Mouse (Mus musculus) kidney, postnatal 25 days (tissue): ENCODE results near the gene Lrrc25.

Experiments
- DNase-seq, 2 experiments: peaks; one replicate each; pipeline ENCODE4 v3.0.0; 2021; ENCODE audit warnings: mixed read lengths in 2 of 2

The Lrrc25 gene

GRCm38 (mm10) chr8:70648921-70649320 lies 33.0 kb downstream of the Lrrc25 start:
- no peak for DNase-seq

- peak; percentile 96 to 97 for DNase-seq
Measured at GRCm38 (mm10) chr8:70649324-70649723, 33.4 kb downstream of the Lrrc25 start.

GRCm38 (mm10) chr8:70650351-70650750 lies 34.4 kb downstream of the Lrrc25 start:
- no peak for DNase-seq

- peak; percentile 85 to 86 for DNase-seq
Measured at GRCm38 (mm10) chr8:70653226-70653625, 37.3 kb downstream of the Lrrc25 start.

- DNase-seq: no peak
Measured at GRCm38 (mm10) chr8:70654121-70654520, 38.2 kb downstream of the Lrrc25 start.

- no peak for DNase-seq
Measured at GRCm38 (mm10) chr8:70655469-70655868, 39.5 kb downstream of the Lrrc25 start.

GRCm38 (mm10) chr8:70656193-70656790 lies 40.3 kb downstream of the Lrrc25 start:
- DNase-seq: no peak

GRCm38 (mm10) chr8:70657214-70657613 lies 41.3 kb downstream of the Lrrc25 start:
- peak; percentile 47 to 57 for DNase-seq

- peak in 1 of 2 experiments; percentile 49 for DNase-seq
Measured at GRCm38 (mm10) chr8:70657739-70658138, 41.8 kb downstream of the Lrrc25 start.

GRCm38 (mm10) chr8:70658897-70659603 lies 43.1 kb downstream of the Lrrc25 start:
- peak; percentile 56 to 86 for DNase-seq

- peak; percentile 95 to 97 for DNase-seq
Measured at GRCm38 (mm10) chr8:70659604-70660272, 43.8 kb downstream of the Lrrc25 start.

GRCm38 (mm10) chr8:70660273-70660725 lies 44.3 kb downstream of the Lrrc25 start, which contains the start of gene Pgpep1:
Gene Pgpep1, minus strand, starts transcription at chr8:70660388.
- peak; percentile 66 to 84 for DNase-seq

- DNase-seq: no peak
Measured at GRCm38 (mm10) chr8:70663691-70664090, 47.7 kb downstream of the Lrrc25 start.

- DNase-seq: no peak
Measured at GRCm38 (mm10) chr8:70664631-70665030, 48.7 kb downstream of the Lrrc25 start.

- peak; percentile 79 to 95 for DNase-seq
Measured at GRCm38 (mm10) chr8:70665599-70665998, 49.6 kb downstream of the Lrrc25 start.

- DNase-seq: peak; percentile 53 to 84
Measured at GRCm38 (mm10) chr8:70667071-70667470, 51.1 kb downstream of the Lrrc25 start.
